Mouse (Mus musculus) megakaryocyte, embryonic 14.5 days (primary cell): ENCODE measurements around the gene Clptm1.

Source experiments
- FLI1 ChIP-seq: IDR thresholded peaks from 2 replicates; pipeline ENCODE4 v1.6.1; 2012; ENCODE audit warnings: low read length, inconsistent platforms, mixed read lengths
- GATA1 ChIP-seq: IDR thresholded peaks from 3 replicates; pipeline ENCODE4 v1.6.1; 2012; ENCODE audit warnings: mixed read lengths, low read length, inconsistent platforms, borderline replicate concordance

GRCm38 (mm10) chr7:19713196-19713595, 48.4 kb upstream of the Clptm1 start:
- TF ChIP-seq GATA1: no peak
- no peak for TF ChIP-seq FLI1
